Mouse (Mus musculus) kidney, embryonic 16.5 days (tissue): ENCODE results near the gene Pccb. TPM values are rescaled to one million over a fixed set of nuclear protein-coding genes. Genes with fewer than 3 reads are reported as not detected.

Experiments used
- ATAC-seq: fragments of 200-750 bp; cut with Nextera tagmentation; 2 replicates; pipeline ENCODE4 v1.8.0; 2017; ENCODE audit warnings: moderate TSS enrichment; ENCODE audit not compliant: low FRiP score, low TSS enrichment
- H3K27ac ChIP-seq: fragments of 300-500 bp; sonication (generic); 2 replicates; pipeline ENCODE4 v1.5.1; 2014; ENCODE audit warnings: low read length
- H3K27me3 ChIP-seq: fragments of 300-500 bp; sonication (generic); 2 replicates; pipeline ENCODE4 v1.6.1; 2014; ENCODE audit warnings: low read length, control low read depth, mixed read lengths; ENCODE audit not compliant: insufficient read depth
- H3K36me3 ChIP-seq: fragments of 300-500 bp; sonication (generic); 2 replicates; pipeline ENCODE4 v1.6.1; 2014; ENCODE audit warnings: low read length, control low read depth, mixed read lengths; ENCODE audit not compliant: insufficient read depth
- H3K4me1 ChIP-seq: fragments of 300-500 bp; sonication (generic); 2 replicates; pipeline ENCODE4 v1.6.1; 2014; ENCODE audit warnings: low read length, control low read depth, mixed read lengths; ENCODE audit not compliant: insufficient read depth
- H3K4me2 ChIP-seq: fragments of 300-500 bp; sonication (generic); replicated peaks from 2 replicates; pipeline ENCODE4 v1.6.1; 2014; ENCODE audit warnings: low read depth, low read length
- H3K4me3 ChIP-seq: fragments of 300-500 bp; sonication (generic); 2 replicates; pipeline ENCODE4 v1.5.1; 2014; ENCODE audit warnings: mild to moderate bottlenecking, low read length
- H3K9ac ChIP-seq: fragments of 300-500 bp; sonication (generic); replicated peaks from 2 replicates; pipeline ENCODE4 v1.6.1; 2014; ENCODE audit warnings: low read length
- H3K9me3 ChIP-seq: fragments of 300-500 bp; sonication (generic); 2 replicates; pipeline ENCODE4 v1.6.1; 2016; ENCODE audit warnings: low read length, control low read depth
- WGBS: fragments of 180-500 bp; shearing (Covaris S2); extraction: QIAGEN DNeasy Blood & Tissue Kit; methylation state at CpG from one replicate; pipeline ENCODE4 v1.1.7; 2014; 5-methylcytosine and 5-hydroxymethylcytosine counted together
- polyA plus RNA-seq: library from polyadenylated mRNA; unstranded; fragments of >200 nt; fragmentation: Nextera tagmentation; extraction: Ambion mirVana; gene quantifications from 2 replicates; pipeline ENCODE4 v1.2.1, GENCODE M21; 2015

The Pccb gene
- polyA plus RNA-seq, 1 experiment from 2014 or later: 29.9 TPM

GRCm38 (mm10) chr9:101073987-101074331, 39.3 kb upstream of the Pccb start, which contains the start of gene Msl2:
TSS of gene Msl2 (plus strand) at chr9:101074101.
- Histone ChIP-seq H3K9ac (peak within 1 kb of the TSS; percentile 99), H3K4me1 (peaks cover 11% of the 10 kb centered on the region), H3K4me3 (peak within 1 kb of the TSS; percentile 95), H3K4me2 (peak within 1 kb of the TSS; percentile 83), H3K9me3 (no peaks in the 10 kb centered on the region), H3K27me3 (no peaks in the 10 kb centered on the region), H3K36me3 (no peaks in the 10 kb centered on the region), H3K27ac (peak within 1 kb of the TSS; percentile 100)
- ATAC-seq: peak; percentile 78
- 0% methylated on average over 24 of the region's 43 CpGs for WGBS

GRCm38 (mm10) chr9:101073041-101073986, 38.6 kb upstream of the Pccb start:
- peak; percentile 95 for ATAC-seq
- Histone ChIP-seq H3K36me3 (no peaks in the 10 kb centered on the region), H3K4me1 (peaks cover 5% of the 10 kb centered on the region), H3K9ac (peak overlapping the region; percentile 99), H3K4me2 (peak overlapping the region; percentile 52), H3K9me3 (no peaks in the 10 kb centered on the region), H3K27ac (peak overlapping the region; percentile 90), H3K4me3 (peak overlapping the region; percentile 95), H3K27me3 (no peaks in the 10 kb centered on the region)
- WGBS: 1% methylated on average over 49 of the region's 65 CpGs

GRCm38 (mm10) chr9:101072506-101072905, 37.8 kb upstream of the Pccb start:
- Histone ChIP-seq H3K9ac (no peak overlapping the region), H3K4me1 (0 out of 2 replicates have a peak, but pooled peaks cover 1% of the 10 kb centered on the region), H3K4me2 (no peak overlapping the region), H3K27me3 (no peaks in the 10 kb centered on the region), H3K9me3 (no peaks in the 10 kb centered on the region), H3K36me3 (no peaks in the 10 kb centered on the region), H3K27ac (no peak overlapping the region), H3K4me3 (no peak overlapping the region)
- no peak for ATAC-seq
- 47% methylated on average over 5 of the region's 5 CpGs for WGBS

GRCm38 (mm10) chr9:101069781-101070180, 35.1 kb upstream of the Pccb start:
- no peaks in the 10 kb centered on the region for H3K36me3 ChIP-seq
- H3K27ac ChIP-seq: no peak overlapping the region
- H3K4me3 ChIP-seq: no peak overlapping the region
- no peaks in the 10 kb centered on the region for H3K4me1 ChIP-seq
- no peak overlapping the region for H3K4me2 ChIP-seq
- no peaks in the 10 kb centered on the region for H3K9me3 ChIP-seq
- WGBS: 98% methylated on average over 3 of the region's 3 CpGs
- H3K9ac ChIP-seq: no peak overlapping the region
- H3K27me3 ChIP-seq: no peaks in the 10 kb centered on the region
- no peak for ATAC-seq

- 77% methylated on average over 3 of the region's 3 CpGs for WGBS
Measured at GRCm38 (mm10) chr9:101065076-101065602, 30.4 kb upstream of the Pccb start.

GRCm38 (mm10) chr9:101062253-101062780, 27.6 kb upstream of the Pccb start:
- no peaks in the 10 kb centered on the region for H3K4me1 ChIP-seq
- no peak overlapping the region for H3K27ac ChIP-seq
- no peak overlapping the region for H3K4me2 ChIP-seq
- H3K27me3 ChIP-seq: no peaks in the 10 kb centered on the region
- ATAC-seq: no peak
- H3K36me3 ChIP-seq: no peaks in the 10 kb centered on the region
- no peak overlapping the region for H3K9ac ChIP-seq
- H3K9me3 ChIP-seq: no peaks in the 10 kb centered on the region
- H3K4me3 ChIP-seq: no peak overlapping the region
- 49% methylated on average over 6 of the region's 6 CpGs for WGBS

More at GRCm38 (mm10) chr9:101065076-101065602, 30.4 kb upstream of the Pccb start:
- Histone ChIP-seq H3K4me1 (no peaks in the 10 kb centered on the region), H3K4me3 (no peak overlapping the region), H3K36me3 (no peaks in the 10 kb centered on the region), H3K27me3 (no peaks in the 10 kb centered on the region), H3K4me2 (no peak overlapping the region), H3K9me3 (no peaks in the 10 kb centered on the region), H3K27ac (no peak overlapping the region), H3K9ac (no peak overlapping the region)
- ATAC-seq: no peak

GRCm38 (mm10) chr9:101061035-101061434, 26.3 kb upstream of the Pccb start:
- no peak overlapping the region for H3K9ac ChIP-seq
- no peaks in the 10 kb centered on the region for H3K4me1 ChIP-seq
- no peaks in the 10 kb centered on the region for H3K36me3 ChIP-seq
- no peak overlapping the region for H3K27ac ChIP-seq
- H3K4me2 ChIP-seq: no peak overlapping the region
- no peaks in the 10 kb centered on the region for H3K27me3 ChIP-seq
- no peak overlapping the region for H3K4me3 ChIP-seq
- no peaks in the 10 kb centered on the region for H3K9me3 ChIP-seq
- 71% methylated on average over 11 of the region's 11 CpGs for WGBS
- ATAC-seq: no peak

- Histone ChIP-seq H3K9me3 (no peaks in the 10 kb centered on the region), H3K27me3 (no peaks in the 10 kb centered on the region), H3K36me3 (no peaks in the 10 kb centered on the region), H3K9ac (no peak overlapping the region), H3K4me3 (no peak overlapping the region), H3K27ac (no peak overlapping the region), H3K4me1 (no peaks in the 10 kb centered on the region), H3K4me2 (no peak overlapping the region)
- no peak for ATAC-seq
- 89% methylated on average over 4 of the region's 4 CpGs for WGBS
Measured at GRCm38 (mm10) chr9:101057156-101057555, 22.5 kb upstream of the Pccb start.

GRCm38 (mm10) chr9:101053279-101053678, 18.6 kb upstream of the Pccb start:
- H3K9ac ChIP-seq: no peak overlapping the region
- no peaks in the 10 kb centered on the region for H3K36me3 ChIP-seq
- no peak overlapping the region for H3K4me2 ChIP-seq
- no peak overlapping the region for H3K4me3 ChIP-seq
- no peak for ATAC-seq
- H3K27me3 ChIP-seq: no peaks in the 10 kb centered on the region
- H3K27ac ChIP-seq: no peak overlapping the region
- H3K4me1 ChIP-seq: 0 out of 2 replicates have a peak, but pooled peaks cover 3% of the 10 kb centered on the region
- H3K9me3 ChIP-seq: no peaks in the 10 kb centered on the region
- WGBS: 73% methylated on average over 14 of the region's 14 CpGs

- H3K36me3 ChIP-seq: no peaks in the 10 kb centered on the region
- H3K9me3 ChIP-seq: no peaks in the 10 kb centered on the region
- H3K27me3 ChIP-seq: no peaks in the 10 kb centered on the region
- H3K9ac ChIP-seq: no peak overlapping the region
- no peak overlapping the region for H3K4me3 ChIP-seq
- 0 out of 2 replicates have a peak, but pooled peaks cover 3% of the 10 kb centered on the region for H3K4me1 ChIP-seq
- ATAC-seq: no peak
- no peak overlapping the region for H3K27ac ChIP-seq
- 62% methylated on average over 6 of the region's 6 CpGs for WGBS
- H3K4me2 ChIP-seq: no peak overlapping the region
Measured at GRCm38 (mm10) chr9:101052691-101053090, 18.0 kb upstream of the Pccb start.
